Mouse (Mus musculus): ENCODE data around the gene Ccdc38. TPM values are rescaled to one million over a fixed set of nuclear protein-coding genes. Genes with fewer than 3 reads are reported as not detected.

The Ccdc38 gene
- polyA plus RNA-seq, 1 experiment from 2014 or later: 0.12 TPM

DNA sequence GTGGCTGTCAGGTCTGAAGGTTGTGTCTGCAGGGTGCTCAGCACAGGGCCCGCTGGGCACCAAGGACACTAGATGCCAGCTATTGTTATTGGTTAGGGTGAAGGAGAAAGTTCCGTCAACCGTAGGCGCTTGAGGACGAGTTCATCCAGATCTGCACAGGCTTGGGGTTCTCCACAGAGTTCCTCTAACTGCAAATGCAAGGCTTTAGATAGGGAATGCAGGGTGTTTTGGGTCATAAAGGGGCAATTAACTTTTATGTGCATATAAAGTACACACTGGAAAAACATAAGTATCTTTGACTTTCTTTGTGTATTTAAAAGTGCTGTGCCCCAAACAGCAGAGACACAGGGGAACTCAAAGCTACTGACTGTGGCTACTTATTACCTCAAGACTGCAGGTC, 89.9 kb downstream of the Ccdc38 start:
- ChIA-PET POLR2A (no interaction called here), CTCF (no interaction called here)
- in situ Hi-C loops (cut with MboI; ENCODE audit: low pct_unique_long_range_greater_than_20kb): no loop called here
- H3K27me3 ChIP-seq: no peaks in the 10 kb centered on the region
- no peak for TF ChIP-seq CTCF (IDR thresholded peaks at IDR 0.05)
- no peak for ATAC-seq
- no peak for DNase-seq (ENCODE audit: low read depth, low spot score)

DNA sequence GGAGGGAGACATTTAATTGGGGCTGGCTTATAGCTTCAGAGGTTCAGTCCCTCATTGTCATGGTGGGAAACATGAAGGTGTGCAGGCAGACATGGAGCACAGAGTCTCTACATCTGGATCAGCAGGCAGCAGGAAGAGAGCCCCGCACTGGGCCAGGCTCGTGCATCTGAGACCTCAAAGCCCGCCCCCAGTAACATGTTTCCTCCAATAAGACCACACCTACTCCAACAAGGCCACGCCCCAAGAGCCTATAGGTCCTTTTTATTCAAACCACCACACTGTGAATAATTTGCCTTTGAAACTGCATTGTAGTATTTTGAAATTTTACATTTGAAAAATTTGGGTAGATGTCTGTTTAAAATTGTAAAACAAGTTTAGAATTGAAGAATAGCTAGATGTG, 91.7 kb downstream of the Ccdc38 start:
- DNase-seq (ENCODE audit: low read depth, low spot score) (no peak), ATAC-seq (no peak)
- TF ChIP-seq CTCF (IDR thresholded peaks at IDR 0.05): no peak
- no peaks in the 10 kb centered on the region for H3K27me3 ChIP-seq
- in situ Hi-C loops (cut with MboI; ENCODE audit: low pct_unique_long_range_greater_than_20kb): no loop called here
- ChIA-PET POLR2A (no interaction called here), CTCF (no interaction called here)

DNA sequence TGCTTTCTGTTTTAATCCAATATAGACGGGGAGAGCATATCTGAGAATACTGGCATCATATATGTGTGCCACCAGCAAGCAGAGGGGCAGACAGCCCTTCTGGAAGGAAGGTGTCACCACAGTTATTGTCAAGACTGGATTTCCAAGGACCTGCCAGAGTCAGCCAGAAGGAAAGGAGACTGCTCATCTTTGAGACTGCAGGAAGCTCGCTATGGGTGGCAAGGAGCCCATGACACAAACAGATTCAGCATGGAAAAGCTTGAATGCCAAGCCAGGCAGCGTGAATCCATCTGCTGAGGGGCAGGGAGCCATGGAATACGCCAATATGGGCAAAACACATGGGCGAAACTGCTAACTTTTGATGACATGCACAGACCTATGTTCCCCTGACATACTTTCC, 93.1 kb downstream of the Ccdc38 start:
- ChIA-PET POLR2A (interaction anchor here (0.6 to 0.8 kb wide), 2 partner anchors 18 to 484 kb away, joined by 3 read pairs; no protein-coding TSS in a partner anchor), CTCF (no interaction called here)
- no peaks in the 10 kb centered on the region for H3K27me3 ChIP-seq
- ATAC-seq (no peak), DNase-seq (ENCODE audit: low read depth, low spot score) (no peak)
- in situ Hi-C loops (cut with MboI; ENCODE audit: low pct_unique_long_range_greater_than_20kb): no loop called here
- no peak for TF ChIP-seq CTCF (IDR thresholded peaks at IDR 0.05)

Other genes with a start within 250 kb of the Ccdc38 start
- 65.2 TPM for gene Elk3, start 229.5 kb upstream of the Ccdc38 start, polyA plus RNA-seq (2021)
- 100 TPM for gene Lta4h, start 87.2 kb upstream of the Ccdc38 start, polyA plus RNA-seq (2021)
- gene Hal, start 51.9 kb upstream of the Ccdc38 start, polyA plus RNA-seq (2021): 0.44 TPM
- 0.09 TPM for gene Amdhd1, start 599 bp upstream of the Ccdc38 start, polyA plus RNA-seq (2021)
- gene Snrpf, start 49.1 kb downstream of the Ccdc38 start, polyA plus RNA-seq (2021): 55.6 TPM
- 159 TPM for gene Ntn4, start 100.0 kb downstream of the Ccdc38 start, polyA plus RNA-seq (2021)

Data from Patski (cell line).